Mouse (Mus musculus) yolk sac, embryonic 10.5 days (tissue): Measurements from ENCODE around the gene Olfr402.
"Not testable (repeated sequence)": the region's sequence is repeated elsewhere in the genome, so short reads cannot be mapped to it uniquely, and the experiment has no call there.

Source experiments
- DNase-seq: peaks from one replicate; pipeline ENCODE4 v3.0.0-alpha.2; 2017; ENCODE audit warnings: low spot score

Gene Olfr402

GRCm38 (mm10) chr11:74153229-74153628, at the start of gene Olfr402:
Gene Olfr402, plus strand, starts transcription at chr11:74153529.
- no peak for DNase-seq

- DNase-seq, result no peak
Observed at GRCm38 (mm10) chr11:74105066-74105465, 48.3 kb upstream of the Olfr402 start.

- no peak for DNase-seq
Observed at GRCm38 (mm10) chr11:74113412-74113811, 39.9 kb upstream of the Olfr402 start, which contains the start of gene Olfr401. Gene Olfr401, plus strand, starts transcription at chr11:74113712.

- not testable (repeated sequence) for DNase-seq
Observed at GRCm38 (mm10) chr11:74140001-74140400, 13.3 kb upstream of the Olfr402 start.

GRCm38 (mm10) chr11:74145866-74146265, 7.5 kb upstream of the Olfr402 start:
- no peak for DNase-seq

- DNase-seq, result no peak
Observed at GRCm38 (mm10) chr11:74168771-74169170, 15.4 kb downstream of the Olfr402 start.

GRCm38 (mm10) chr11:74183168-74183567, 29.8 kb downstream of the Olfr402 start:
- peak; percentile 2 for DNase-seq

- DNase-seq, result peak; percentile 6
Observed at GRCm38 (mm10) chr11:74183745-74184144, 30.4 kb downstream of the Olfr402 start.

- no peak for DNase-seq
Observed at GRCm38 (mm10) chr11:74185949-74186348, 32.6 kb downstream of the Olfr402 start, which contains the start of gene Olfr403. Gene Olfr403, plus strand, starts transcription at chr11:74186249.
